Mouse (Mus musculus) ES-E14 (cell line): ENCODE measurements at regions not wholly inside any gene's neighbourhood (a gene's known extent, or its start where the extent isn't known, plus 50 kb on each side); places are given as distances from the start of the nearest gene placed in this dataset.

ENCODE experiments used
- DNase-seq: peaks from one replicate; pipeline ENCODE4 v3.0.0-alpha.2; 2013; ENCODE audit warnings: low read depth, low spot score
- H3K27ac ChIP-seq: 2 replicates; pipeline ENCODE4 v1.5.1; 2012; ENCODE audit warnings: low read depth, mild to moderate bottlenecking, low read length, moderate library complexity, mixed read lengths; ENCODE audit not compliant: poor library complexity, insufficient read depth, severe bottlenecking
- H3K36me3 ChIP-seq: 2 replicates; pipeline ENCODE4 v1.6.1; 2012; ENCODE audit warnings: mild to moderate bottlenecking, low read length, moderate library complexity, mixed read lengths; ENCODE audit not compliant: control insufficient read depth, poor library complexity, insufficient read depth, severe bottlenecking
- H3K4me1 ChIP-seq, 2 experiments: fragments of 150-350 bp in 1 of 2; sonication (generic) in 1 of 2; 2 replicates each; pipeline ENCODE4 v1.6.1; 2012; ENCODE audit warnings: low read length in 2 of 2, mild to moderate bottlenecking in 1 of 2, mixed read lengths in 1 of 2; ENCODE audit not compliant: control insufficient read depth in 2 of 2, insufficient read depth in 2 of 2, poor library complexity in 1 of 2
- H3K4me3 ChIP-seq, 2 experiments: fragments of 150-350 bp in 1 of 2; sonication (generic) in 1 of 2; 2 replicates each; pipeline ENCODE4 v1.5.1; 2012; ENCODE audit warnings: low read length in 2 of 2, low read depth in 1 of 2, mild to moderate bottlenecking in 1 of 2, mixed read lengths in 1 of 2; ENCODE audit not compliant: insufficient read depth in 1 of 2, poor library complexity in 1 of 2, severe bottlenecking in 1 of 2
- H3K9ac ChIP-seq: 2 replicates; pipeline ENCODE4 v1.6.1; 2012; ENCODE audit warnings: low read depth, mild to moderate bottlenecking, low read length, mixed read lengths; ENCODE audit not compliant: poor library complexity, insufficient read depth, severe bottlenecking
- H3K9me3 ChIP-seq: fragments of 150-350 bp; sonication (generic); 2 replicates; pipeline ENCODE4 v1.6.1; 2012; ENCODE audit warnings: low read depth, mild to moderate bottlenecking, low read length; ENCODE audit not compliant: control insufficient read depth, insufficient read depth
- CHD2 ChIP-seq: IDR thresholded peaks from 2 replicates; pipeline ENCODE4 v1.6.1; 2014; ENCODE audit warnings: mild to moderate bottlenecking, low read depth, low read length, inconsistent platforms
- HCFC1 ChIP-seq: IDR thresholded peaks from 2 replicates; pipeline ENCODE4 v1.6.1; 2012; ENCODE audit warnings: low read length, inconsistent platforms, borderline replicate concordance; ENCODE audit not compliant: insufficient read depth
- MAFK ChIP-seq: IDR thresholded peaks from 2 replicates; pipeline ENCODE4 v1.6.1; 2014; ENCODE audit warnings: mild to moderate bottlenecking, low read depth, low read length, inconsistent platforms; ENCODE audit not compliant: insufficient read depth
- ZC3H11A ChIP-seq: IDR thresholded peaks from 2 replicates; pipeline ENCODE4 v1.6.1; 2012; ENCODE audit warnings: low read depth, mild to moderate bottlenecking, inconsistent platforms, low read length, borderline replicate concordance
- ZNF384 ChIP-seq: IDR thresholded peaks from 2 replicates; pipeline ENCODE4 v1.6.1; 2012; ENCODE audit warnings: low read depth, low read length, inconsistent platforms
- in situ Hi-C, 2 experiments: fragments of 600-800 bp; cut with MboI; formaldehyde crosslinking; loops; one replicate each; pipeline ENCODE4 v1.15.1; 2025; ENCODE audit warnings: low sequenced_read_pairs in 2 of 2, inconsistent platforms in 1 of 2; ENCODE audit not compliant: unreplicated experiment in 2 of 2

- no peaks in the 10 kb centered on the region for H3K36me3 ChIP-seq
- H3K4me1 ChIP-seq: no peaks in the 10 kb centered on the region
- in situ Hi-C loops: no loop called here
- H3K9ac ChIP-seq: no peak overlapping the region
- no peaks in the 10 kb centered on the region for H3K9me3 ChIP-seq
- no peak overlapping the region for H3K27ac ChIP-seq
- no peak overlapping the region for H3K4me3 ChIP-seq
- no peak for DNase-seq
- TF ChIP-seq ZNF384: no peak
- no peak for TF ChIP-seq HCFC1
- TF ChIP-seq ZC3H11A: no peak
- no peak for TF ChIP-seq CHD2
- TF ChIP-seq MAFK: no peak
These were observed 134.7 kb upstream of the Cpne8 start for GRCm38 (mm10) chr15:90813907-90814306.

DNA sequence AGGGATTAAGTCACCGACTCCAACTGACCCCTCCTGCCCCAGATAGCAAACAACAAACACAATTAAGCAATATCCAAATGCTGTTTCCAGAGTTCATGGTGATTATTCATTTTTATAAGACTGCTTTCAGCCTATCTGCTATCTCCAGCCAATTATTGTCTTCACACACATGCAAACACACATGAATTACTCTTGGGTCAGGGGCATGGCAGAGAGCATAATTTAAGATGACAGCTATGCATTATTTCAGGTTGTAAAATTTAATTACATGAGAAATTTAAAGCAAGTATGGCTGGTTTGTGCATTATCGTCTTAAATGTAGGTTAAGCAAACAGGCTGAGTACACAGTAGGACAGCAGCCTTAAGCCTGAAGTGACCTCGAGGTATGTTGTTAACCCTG lies 131.1 kb upstream of the Cpne8 start:
- no peak for DNase-seq
- Histone ChIP-seq H3K36me3 (no peaks in the 10 kb centered on the region), H3K4me1 (no peaks in the 10 kb centered on the region), H3K9me3 (no peaks in the 10 kb centered on the region), H3K9ac (no peak overlapping the region), H3K27ac (no peak overlapping the region), H3K4me3 (no peak overlapping the region)
- no peak for TF ChIP-seq MAFK
- TF ChIP-seq ZNF384: no peak
- TF ChIP-seq HCFC1: no peak
- no peak for TF ChIP-seq CHD2
- no peak for TF ChIP-seq ZC3H11A
- in situ Hi-C loops: no loop called here

GRCm38 (mm10) chr15:90808236-90808635 lies 129.0 kb upstream of the Cpne8 start:
- DNase-seq: no peak
- H3K9me3 ChIP-seq: no peaks in the 10 kb centered on the region
- TF ChIP-seq HCFC1: no peak
- TF ChIP-seq ZC3H11A: no peak
- TF ChIP-seq ZNF384: no peak
- TF ChIP-seq MAFK: no peak
- no peak for TF ChIP-seq CHD2
- H3K4me1 ChIP-seq: no peaks in the 10 kb centered on the region
- H3K4me3 ChIP-seq: no peak overlapping the region
- in situ Hi-C loops: no loop called here
- H3K9ac ChIP-seq: no peak overlapping the region
- no peak overlapping the region for H3K27ac ChIP-seq
- no peaks in the 10 kb centered on the region for H3K36me3 ChIP-seq

DNA sequence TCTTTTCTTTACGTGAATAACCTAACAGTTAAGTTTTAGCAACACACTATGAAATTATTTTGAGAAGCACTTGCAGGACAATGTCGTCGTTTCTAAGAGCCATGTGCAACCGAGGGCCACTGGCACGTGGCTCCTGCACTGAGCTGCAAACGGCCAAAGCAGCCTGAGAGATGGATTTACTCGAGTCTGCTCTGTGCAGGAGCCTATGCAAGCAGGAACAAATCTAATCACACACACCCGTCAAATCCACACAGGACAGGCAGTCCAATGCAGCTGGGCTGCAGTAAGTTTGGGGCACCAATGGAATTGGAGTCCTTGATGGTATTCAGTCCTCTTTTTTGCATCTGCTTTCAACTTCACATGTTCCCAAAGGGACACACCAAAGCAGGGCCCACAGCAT lies 118.8 kb upstream of the Cpne8 start:
- no peaks in the 10 kb centered on the region for H3K36me3 ChIP-seq
- H3K9me3 ChIP-seq: no peaks in the 10 kb centered on the region
- H3K4me3 ChIP-seq: no peak overlapping the region
- in situ Hi-C loops: no loop called here
- no peak overlapping the region for H3K9ac ChIP-seq
- no peaks in the 10 kb centered on the region for H3K4me1 ChIP-seq
- no peak overlapping the region for H3K27ac ChIP-seq
- DNase-seq: no peak
- TF ChIP-seq ZNF384: no peak
- no peak for TF ChIP-seq ZC3H11A
- no peak for TF ChIP-seq CHD2
- no peak for TF ChIP-seq MAFK
- TF ChIP-seq HCFC1: no peak

DNA sequence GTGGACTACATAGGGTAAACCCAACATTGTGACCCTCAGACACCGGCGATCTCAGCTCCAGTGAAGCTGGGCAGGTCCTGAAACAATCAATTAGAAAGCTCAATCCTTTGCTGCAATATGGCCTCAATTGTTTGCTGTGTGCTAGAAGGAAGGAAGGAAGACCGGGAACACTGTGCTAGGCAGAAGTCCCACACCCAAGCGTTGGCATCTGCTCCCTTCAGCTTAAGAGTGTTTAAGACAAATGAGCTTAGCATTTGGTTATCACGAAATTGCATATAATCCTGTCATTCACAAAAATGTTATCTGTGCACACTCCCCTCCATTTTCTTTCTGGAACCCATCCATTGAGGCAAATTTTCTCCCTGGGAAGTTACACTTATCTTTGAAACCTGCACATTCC lies 110.7 kb upstream of the Cpne8 start:
- H3K9ac ChIP-seq: no peak overlapping the region
- H3K36me3 ChIP-seq: no peaks in the 10 kb centered on the region
- H3K4me1 ChIP-seq: no peaks in the 10 kb centered on the region
- DNase-seq: no peak
- no peaks in the 10 kb centered on the region for H3K9me3 ChIP-seq
- H3K27ac ChIP-seq: 0 out of 2 replicates have a peak overlapping the region, but pooled peaks have one; percentile 10
- no peak overlapping the region for H3K4me3 ChIP-seq
- in situ Hi-C loops: no loop called here
- TF ChIP-seq CHD2 (no peak), HCFC1 (no peak), ZNF384 (no peak), ZC3H11A (no peak), MAFK (no peak)
